Mouse (Mus musculus) heart, adult 2 months (tissue): ENCODE data around the gene Cgrrf1.

Experiments
- CTCF ChIP-seq: fragments of 200-600 bp; IDR thresholded peaks from 2 replicates; pipeline ENCODE4 v1.8.1; 2022; ENCODE audit warnings: antibody characterized with exemption, mild to moderate bottlenecking, moderate library complexity
- EP300 ChIP-seq: fragments of 200-500 bp; IDR thresholded peaks from 2 replicates; pipeline ENCODE4 v1.6.1; 2011; ENCODE audit warnings: low read depth, low read length, control low read depth; ENCODE audit not compliant: insufficient read depth
- POLR2A ChIP-seq: fragments of 200-500 bp; IDR thresholded peaks from 2 replicates; pipeline ENCODE4 v1.6.1; 2011; ENCODE audit warnings: mild to moderate bottlenecking, low read depth, low read length, control low read depth; ENCODE audit not compliant: insufficient read depth

DNA sequence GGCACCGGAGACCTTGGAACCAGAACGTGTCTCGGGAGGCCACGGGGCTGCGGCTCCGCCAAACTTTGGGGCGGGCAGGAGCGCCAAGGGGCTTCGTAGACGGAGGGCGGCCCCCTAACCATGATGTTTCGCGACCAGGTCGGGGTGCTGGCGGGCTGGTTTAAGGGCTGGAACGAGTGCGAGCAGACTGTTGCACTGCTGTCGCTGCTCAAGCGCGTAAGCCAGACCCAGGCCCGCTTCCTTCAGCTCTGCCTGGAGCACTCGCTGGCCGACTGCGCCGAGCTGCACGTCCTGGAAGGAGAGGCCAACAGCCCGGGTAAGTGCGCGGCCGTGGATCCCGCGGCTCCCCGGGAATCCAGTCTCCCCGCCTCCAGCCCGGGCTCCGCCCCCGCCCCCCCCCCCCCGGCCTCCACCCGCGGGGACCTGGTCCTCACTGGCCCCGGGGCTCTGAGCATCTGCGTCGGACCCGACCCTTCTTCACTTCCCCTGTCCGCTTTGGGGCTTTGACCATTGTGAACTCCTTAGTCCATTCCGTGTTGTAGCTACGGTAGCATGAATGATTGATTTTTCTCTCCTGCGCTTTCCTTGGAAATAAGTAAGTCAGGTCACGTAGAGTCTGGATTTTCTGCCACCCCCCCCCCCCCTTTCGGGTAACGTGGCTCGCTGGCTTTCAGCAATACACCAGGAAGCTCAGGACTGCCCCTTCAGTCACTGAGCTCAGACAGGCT, 52.9 kb downstream of the Cgrrf1 start:
- TF ChIP-seq CTCF (no peak), POLR2A (no peak), EP300 (no peak)
